Mouse (Mus musculus): ENCODE results near the gene Ankrd60. TPM values are rescaled to one million over a fixed set of nuclear protein-coding genes. Genes with fewer than 3 reads are reported as not detected.

Ankrd60 gene
- polyA plus RNA-seq, 1 experiment from 2014 or later: not detected

DNA sequence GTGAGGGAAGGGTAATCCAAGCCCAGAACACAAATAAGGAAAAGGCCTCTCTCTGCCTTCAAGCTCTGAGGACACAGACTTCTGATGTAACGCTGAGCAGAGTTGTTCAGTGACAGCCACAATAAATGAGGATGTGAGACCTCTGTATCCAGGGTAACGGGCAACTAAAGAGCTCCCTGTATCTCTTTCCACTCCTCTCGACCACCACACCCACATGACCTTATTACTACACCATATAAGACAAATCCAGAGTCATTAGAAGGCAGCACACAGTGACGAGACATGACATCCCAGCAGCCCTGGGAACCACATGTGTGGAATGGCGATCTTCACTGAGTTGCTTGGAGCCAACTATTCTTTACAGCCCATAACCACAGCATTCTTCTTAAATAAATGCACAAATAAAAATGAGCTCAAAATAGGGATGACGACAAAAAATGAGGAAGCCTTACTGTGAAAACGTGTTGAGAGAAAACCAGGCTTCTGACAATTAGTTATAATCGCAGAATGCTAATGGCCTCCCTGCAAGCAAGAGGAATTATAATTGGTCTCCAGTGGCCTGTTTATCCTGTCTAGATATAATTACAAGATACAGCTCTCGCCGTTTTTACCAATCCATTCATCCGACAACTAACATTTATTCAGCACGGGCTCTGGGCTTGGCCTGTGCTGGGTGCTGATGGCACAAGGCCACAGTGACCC, 27.7 kb upstream of the Ankrd60 start:
- ATAC-seq (ENCODE audit: low FRiP score, low read depth): peak; percentile 85
- Histone ChIP-seq H3K9me3 (no peaks in the 10 kb centered on the region), H3K4me3 (no peak overlapping the region), H3K27ac (replicated peaks) (peak overlapping the region; percentile 62), H3K9ac (replicated peaks) (no peak overlapping the region), H3K4me2 (replicated peaks) (no peak overlapping the region), H3K36me3 (peaks cover 3% of the 10 kb centered on the region; the same call in 1 of the 2 replicates), H3K27me3 (no peaks in the 10 kb centered on the region), H3K4me1 (peaks cover 14% of the 10 kb centered on the region)
- 66% methylated on average over 12 of the region's 12 CpGs for WGBS

DNA sequence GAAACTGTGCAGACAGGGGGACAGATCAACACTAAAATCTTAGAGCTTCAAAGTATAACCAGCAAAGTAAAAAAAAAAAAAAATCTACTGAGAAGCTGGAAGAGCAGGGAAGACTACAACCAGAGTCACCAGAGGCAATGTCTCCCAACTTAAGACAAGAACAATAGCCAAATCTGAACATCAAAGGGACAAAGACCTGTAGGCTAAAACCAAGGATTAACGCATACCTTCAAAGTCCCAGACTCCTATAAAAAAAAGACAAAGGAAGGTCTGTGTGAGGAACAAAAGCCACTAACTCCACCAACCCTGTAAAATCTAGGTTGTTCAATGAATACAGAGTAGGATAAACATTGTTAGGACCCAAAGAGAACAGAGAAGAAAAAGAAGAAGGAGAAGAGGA, 23.7 kb upstream of the Ankrd60 start:
- Histone ChIP-seq H3K4me3 (no peak overlapping the region), H3K27ac (replicated peaks) (no peak overlapping the region), H3K9ac (replicated peaks) (no peak overlapping the region), H3K36me3 (peaks cover 3% of the 10 kb centered on the region; the same call in 1 of the 2 replicates), H3K27me3 (no peaks in the 10 kb centered on the region), H3K4me2 (replicated peaks) (no peak overlapping the region), H3K9me3 (no peaks in the 10 kb centered on the region), H3K4me1 (peaks cover 12% of the 10 kb centered on the region)
- 78% methylated on average over 1 of the region's 1 CpGs for WGBS
- ATAC-seq (ENCODE audit: low FRiP score, low read depth): no peak

DNA sequence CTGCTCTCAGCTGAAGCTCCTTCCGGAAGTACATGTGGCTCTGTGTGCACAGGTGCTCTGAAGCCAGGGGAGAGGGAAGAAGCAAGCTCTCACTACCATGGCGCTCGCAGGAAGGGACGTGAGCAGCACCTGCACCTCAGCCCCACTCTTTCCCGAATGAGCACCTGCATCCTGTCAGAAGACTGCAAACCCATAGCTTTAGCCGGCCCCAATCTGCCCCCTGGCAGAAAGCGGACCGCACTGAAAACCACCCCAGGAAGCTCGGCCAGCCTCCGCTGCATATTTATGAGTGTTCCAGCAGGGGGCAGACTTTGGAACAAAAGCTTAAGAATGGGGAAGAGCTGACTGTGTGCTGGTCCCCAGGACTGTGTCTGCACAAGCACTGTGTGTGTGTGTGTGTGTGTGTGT, 17.2 kb upstream of the Ankrd60 start:
- H3K4me1 ChIP-seq: peaks cover 9% of the 10 kb centered on the region
- H3K27ac ChIP-seq (replicated peaks): no peak overlapping the region
- 34% methylated on average over 10 of the region's 10 CpGs for WGBS
- no peak overlapping the region for H3K4me3 ChIP-seq
- H3K27me3 ChIP-seq: no peaks in the 10 kb centered on the region; the same call in 1 of the 2 replicates
- no peak overlapping the region for H3K4me2 ChIP-seq (replicated peaks)
- no peak overlapping the region for H3K9ac ChIP-seq (replicated peaks)
- H3K9me3 ChIP-seq: no peaks in the 10 kb centered on the region
- peaks cover 3% of the 10 kb centered on the region; the same call in 1 of the 2 replicates for H3K36me3 ChIP-seq
- ATAC-seq (ENCODE audit: low FRiP score, low read depth): no peak; the same call in 1 of the 2 replicates

DNA sequence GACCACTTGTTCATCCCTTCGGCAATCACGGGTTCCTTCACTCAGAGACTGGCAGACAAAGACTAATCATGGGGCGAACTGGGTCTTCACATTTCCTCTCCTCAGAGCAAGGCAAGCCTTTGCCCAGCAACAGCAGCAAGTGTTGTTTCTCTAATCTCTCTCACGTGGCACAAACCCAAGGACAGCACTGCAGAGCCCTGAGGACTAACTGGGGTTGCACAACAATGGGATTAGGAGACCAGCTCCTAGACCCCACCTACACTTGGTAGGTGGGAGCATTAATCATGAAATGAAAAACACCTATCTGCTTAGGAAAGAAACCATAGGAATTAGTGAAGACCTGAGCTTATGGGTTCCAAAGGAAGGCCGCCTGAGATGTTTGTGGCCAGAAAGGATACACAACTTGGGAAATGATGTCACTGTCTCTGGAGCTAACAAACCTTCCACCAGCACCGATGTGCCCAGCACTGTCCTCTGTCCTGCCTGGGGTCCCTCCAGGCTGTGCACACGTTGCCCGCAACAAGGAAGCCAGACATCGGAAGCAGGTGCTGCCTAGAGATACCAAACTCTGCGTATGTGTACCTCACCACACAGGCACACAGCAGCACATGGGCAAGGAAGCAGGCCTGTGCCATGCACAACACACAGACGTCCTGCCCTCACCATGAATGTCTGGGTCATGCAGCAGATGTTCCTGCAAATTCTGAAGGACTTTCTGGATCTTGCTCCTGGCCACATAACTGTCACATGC, 16.3 kb upstream of the Ankrd60 start:
- Histone ChIP-seq H3K4me1 (peaks cover 9% of the 10 kb centered on the region), H3K36me3 (peaks cover 3% of the 10 kb centered on the region; the same call in 1 of the 2 replicates), H3K27ac (replicated peaks) (0 out of 2 replicates have a peak overlapping the region, but pooled peaks have one; percentile 39), H3K4me3 (no peak overlapping the region), H3K27me3 (no peaks in the 10 kb centered on the region; the same call in 1 of the 2 replicates), H3K9me3 (no peaks in the 10 kb centered on the region), H3K9ac (replicated peaks) (no peak overlapping the region; the same call in 1 of the 2 replicates), H3K4me2 (replicated peaks) (no peak overlapping the region)
- 49% methylated on average over 11 of the region's 11 CpGs for WGBS
- ATAC-seq (ENCODE audit: low FRiP score, low read depth): no peak

DNA sequence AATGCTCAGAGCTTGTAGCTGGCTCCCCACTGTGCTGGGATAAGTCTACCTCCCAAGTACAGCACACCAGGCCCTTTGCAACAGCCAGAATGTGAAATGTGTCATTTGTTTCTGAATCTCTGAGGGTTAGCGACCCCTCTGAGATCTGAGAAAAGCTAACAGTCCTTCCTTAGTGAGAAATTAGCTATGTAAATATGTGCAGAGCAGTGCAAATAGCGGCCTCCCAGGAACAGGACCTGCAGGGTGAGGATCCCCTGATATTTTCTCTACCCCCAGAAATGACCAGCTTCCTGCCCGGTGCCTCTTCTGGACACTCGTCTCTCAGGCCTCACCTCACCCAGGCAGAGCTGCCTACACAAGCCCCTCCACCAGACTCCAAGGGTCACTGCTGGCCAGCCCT, 15.7 kb upstream of the Ankrd60 start:
- Histone ChIP-seq H3K4me2 (replicated peaks) (no peak overlapping the region), H3K4me1 (peaks cover 9% of the 10 kb centered on the region), H3K9me3 (no peaks in the 10 kb centered on the region), H3K27ac (replicated peaks) (0 out of 2 replicates have a peak overlapping the region, but pooled peaks have one; percentile 39), H3K36me3 (peaks cover 3% of the 10 kb centered on the region; the same call in 1 of the 2 replicates), H3K4me3 (no peak overlapping the region), H3K27me3 (no peaks in the 10 kb centered on the region; the same call in 1 of the 2 replicates), H3K9ac (replicated peaks) (no peak overlapping the region; the same call in 1 of the 2 replicates)
- no peak for ATAC-seq (ENCODE audit: low FRiP score, low read depth)
- WGBS: 33% methylated on average over 4 of the region's 4 CpGs

DNA sequence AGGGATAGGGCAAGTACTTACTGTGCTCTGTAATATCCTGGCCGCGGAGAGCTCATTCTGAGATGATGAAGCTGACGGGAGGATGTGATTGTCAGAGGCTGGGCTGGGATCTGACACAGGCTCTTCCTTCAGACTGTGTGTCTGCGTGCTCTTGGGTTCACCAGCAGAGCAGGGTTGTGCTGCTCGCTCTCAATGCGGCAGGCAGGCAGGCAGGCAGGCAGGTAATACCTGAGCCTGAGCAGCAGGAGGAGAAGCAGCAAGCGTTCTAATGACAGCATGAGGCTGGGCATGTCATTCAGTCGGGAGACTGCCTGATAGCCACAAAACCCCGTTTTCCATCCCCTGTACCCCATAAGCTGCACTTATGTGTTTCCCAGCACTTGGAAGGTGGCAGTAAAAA, 14.6 kb upstream of the Ankrd60 start:
- no peak overlapping the region for H3K9ac ChIP-seq (replicated peaks)
- no peaks in the 10 kb centered on the region for H3K9me3 ChIP-seq
- 60% methylated on average over 9 of the region's 9 CpGs for WGBS
- 0 out of 2 replicates have a peak overlapping the region, but pooled peaks have one; percentile 25 for H3K27ac ChIP-seq (replicated peaks)
- H3K27me3 ChIP-seq: no peaks in the 10 kb centered on the region; the same call in 1 of the 2 replicates
- ATAC-seq (ENCODE audit: low FRiP score, low read depth): no peak
- H3K4me2 ChIP-seq (replicated peaks): no peak overlapping the region
- H3K4me3 ChIP-seq: no peak overlapping the region
- peaks cover 3% of the 10 kb centered on the region; the same call in 1 of the 2 replicates for H3K36me3 ChIP-seq
- H3K4me1 ChIP-seq: peaks cover 9% of the 10 kb centered on the region

DNA sequence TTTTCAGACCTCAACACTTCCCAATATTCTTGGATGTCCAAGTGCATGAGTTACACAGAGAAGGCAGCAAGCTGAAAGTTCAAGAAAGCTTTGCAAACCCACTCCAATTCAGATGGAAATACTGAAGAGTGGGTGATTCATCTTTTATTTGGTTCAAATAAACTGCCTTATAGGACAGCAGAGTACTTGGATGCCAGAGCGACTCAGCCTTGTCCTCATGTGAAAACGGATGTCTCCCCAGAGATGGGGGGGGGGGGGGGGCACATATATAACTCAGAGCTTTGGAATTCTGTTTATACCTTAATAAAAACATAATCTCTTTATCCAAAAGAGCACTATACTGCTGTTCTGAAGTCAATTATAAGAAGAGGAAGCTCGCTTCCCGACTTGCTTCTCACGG, 9.2 kb upstream of the Ankrd60 start:
- no peak for ATAC-seq (ENCODE audit: low FRiP score, low read depth)
- no peak overlapping the region for H3K4me2 ChIP-seq (replicated peaks)
- H3K27me3 ChIP-seq: peaks cover 31% of the 10 kb centered on the region
- H3K36me3 ChIP-seq: no peaks in the 10 kb centered on the region; the same call in 1 of the 2 replicates
- 81% methylated on average over 5 of the region's 5 CpGs for WGBS
- H3K9ac ChIP-seq (replicated peaks): no peak overlapping the region
- no peak overlapping the region for H3K4me3 ChIP-seq
- no peaks in the 10 kb centered on the region for H3K9me3 ChIP-seq
- H3K4me1 ChIP-seq: no peaks in the 10 kb centered on the region
- no peak overlapping the region for H3K27ac ChIP-seq (replicated peaks)

DNA sequence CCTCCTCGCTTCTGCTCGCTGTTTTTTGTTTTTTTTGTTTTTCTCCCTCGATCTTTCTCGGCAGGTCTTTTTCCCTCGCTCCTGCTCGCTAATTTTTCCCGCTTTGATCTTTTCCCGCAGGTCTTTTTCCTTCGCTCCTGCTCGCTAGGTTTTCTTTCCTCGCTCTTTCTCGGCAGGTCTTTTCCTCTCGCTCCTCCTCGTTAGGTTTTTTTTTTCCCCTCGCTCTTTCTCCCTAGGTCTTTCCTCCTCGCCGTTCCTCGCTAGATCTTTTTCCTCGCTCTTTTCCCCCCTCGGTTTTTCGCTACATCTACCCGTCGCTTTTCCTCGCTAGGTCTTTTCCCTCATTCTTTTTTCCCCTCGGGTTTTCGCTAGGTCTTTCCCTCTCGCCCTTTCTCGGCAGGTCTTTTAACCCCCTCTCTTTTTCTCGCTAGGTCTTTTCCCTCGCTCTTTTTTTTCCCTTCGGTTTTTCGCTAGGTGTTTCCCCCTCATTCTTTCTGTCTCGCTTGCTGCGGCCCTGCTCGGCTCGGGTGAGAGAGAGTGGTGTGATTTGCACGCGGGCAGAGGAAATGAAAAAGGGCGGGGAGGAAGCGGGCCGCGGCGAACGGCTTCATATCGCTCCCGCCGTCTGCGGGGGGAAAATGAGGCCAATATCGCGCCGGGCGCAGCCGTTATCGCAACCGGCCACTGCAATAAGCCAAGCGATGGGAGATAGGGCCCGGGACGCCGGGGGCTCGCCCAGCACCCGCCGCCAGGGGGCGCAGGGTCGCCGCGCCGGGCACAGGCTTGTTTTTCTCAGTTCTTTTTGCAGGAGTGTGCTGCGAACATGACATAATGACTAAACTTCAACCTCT, 8.2 kb upstream of the Ankrd60 start:
- under 1% methylated on average over 68 of the region's 68 CpGs for WGBS
- Histone ChIP-seq H3K4me2 (replicated peaks) (peak overlapping the region; percentile 69), H3K27ac (replicated peaks) (no peak overlapping the region), H3K9me3 (no peaks in the 10 kb centered on the region), H3K9ac (replicated peaks) (peak overlapping the region; percentile 50), H3K27me3 (peaks cover 32% of the 10 kb centered on the region), H3K4me3 (peak overlapping the region; percentile 44), H3K4me1 (no peaks in the 10 kb centered on the region), H3K36me3 (no peaks in the 10 kb centered on the region; the same call in 1 of the 2 replicates)
- peak; percentile 53 for ATAC-seq (ENCODE audit: low FRiP score, low read depth)

DNA sequence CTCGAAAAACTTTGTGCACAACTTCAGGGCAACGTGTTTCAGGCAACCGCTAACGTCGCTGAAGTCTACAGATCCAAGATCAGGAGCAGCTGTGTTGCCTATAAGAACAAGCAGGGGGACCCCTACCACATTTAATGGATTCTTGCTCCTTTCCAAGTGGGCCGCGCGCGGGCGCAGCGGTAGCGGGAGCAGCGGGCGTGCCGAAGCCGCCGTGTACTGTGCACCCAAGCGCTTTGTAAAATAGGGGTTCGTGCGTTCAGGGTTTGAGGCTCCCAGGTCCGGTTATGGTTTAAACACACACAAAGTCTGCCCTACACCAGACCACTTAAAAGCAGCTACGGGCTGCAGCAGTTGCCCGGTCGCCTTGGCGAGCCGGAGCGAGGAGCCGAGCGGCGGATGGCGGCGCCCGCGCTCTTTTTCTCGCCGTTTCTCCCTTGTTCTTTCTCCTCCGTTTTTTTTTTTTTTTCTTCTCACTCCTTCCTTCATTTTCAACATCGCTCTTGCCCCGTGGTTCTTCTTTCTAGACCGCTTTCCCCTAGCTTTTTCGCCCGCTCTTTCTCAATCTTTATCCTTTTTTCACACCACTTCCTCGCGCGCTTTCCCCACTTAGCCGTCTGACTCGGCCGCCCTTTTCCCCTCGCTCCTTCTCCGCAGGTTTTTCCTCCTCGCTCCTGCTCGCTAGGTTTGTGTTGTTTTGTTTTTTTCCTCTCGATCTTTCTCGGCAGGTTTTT, 7.4 kb upstream of the Ankrd60 start:
- H3K4me2 ChIP-seq (replicated peaks): peak overlapping the region; percentile 69
- no peaks in the 10 kb centered on the region for H3K9me3 ChIP-seq
- 0 out of 2 replicates have a peak overlapping the region, but pooled peaks have one; percentile 25 for H3K27ac ChIP-seq (replicated peaks)
- H3K36me3 ChIP-seq: no peaks in the 10 kb centered on the region
- peak; percentile 87 for ATAC-seq (ENCODE audit: low FRiP score, low read depth)
- under 1% methylated on average over 54 of the region's 54 CpGs for whole genome bisulfite sequencing
- H3K9ac ChIP-seq (replicated peaks): peak overlapping the region; percentile 50
- H3K27me3 ChIP-seq: peaks cover 34% of the 10 kb centered on the region
- H3K4me1 ChIP-seq: no peaks in the 10 kb centered on the region
- H3K4me3 ChIP-seq: peak overlapping the region; percentile 44

DNA sequence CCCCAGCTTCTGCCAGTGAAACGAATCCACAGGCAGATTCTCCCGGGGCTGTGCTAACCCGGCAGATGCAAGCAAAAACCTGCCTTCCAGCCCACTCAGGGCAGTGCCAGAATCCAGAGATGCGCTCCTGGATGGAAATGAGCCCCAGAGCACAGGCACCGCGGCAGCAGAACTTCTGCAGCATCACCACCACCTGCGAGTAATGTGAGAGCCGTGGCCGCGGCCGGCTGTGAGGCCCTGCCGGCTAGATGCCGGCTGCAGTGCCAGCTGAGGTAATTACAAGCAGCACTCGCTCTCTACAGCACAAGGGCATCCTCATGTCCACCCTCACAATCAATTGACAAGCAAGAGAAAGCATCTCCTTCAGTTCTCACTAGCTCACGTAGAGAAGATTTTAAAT, 6.2 kb upstream of the Ankrd60 start:
- Histone ChIP-seq H3K4me2 (replicated peaks) (no peak overlapping the region), H3K9me3 (no peaks in the 10 kb centered on the region), H3K36me3 (no peaks in the 10 kb centered on the region), H3K27me3 (peaks cover 39% of the 10 kb centered on the region), H3K9ac (replicated peaks) (no peak overlapping the region), H3K27ac (replicated peaks) (no peak overlapping the region), H3K4me3 (no peak overlapping the region), H3K4me1 (no peaks in the 10 kb centered on the region)
- 39% methylated on average over 15 of the region's 15 CpGs for WGBS
- no peak for ATAC-seq (ENCODE audit: low FRiP score, low read depth)

DNA sequence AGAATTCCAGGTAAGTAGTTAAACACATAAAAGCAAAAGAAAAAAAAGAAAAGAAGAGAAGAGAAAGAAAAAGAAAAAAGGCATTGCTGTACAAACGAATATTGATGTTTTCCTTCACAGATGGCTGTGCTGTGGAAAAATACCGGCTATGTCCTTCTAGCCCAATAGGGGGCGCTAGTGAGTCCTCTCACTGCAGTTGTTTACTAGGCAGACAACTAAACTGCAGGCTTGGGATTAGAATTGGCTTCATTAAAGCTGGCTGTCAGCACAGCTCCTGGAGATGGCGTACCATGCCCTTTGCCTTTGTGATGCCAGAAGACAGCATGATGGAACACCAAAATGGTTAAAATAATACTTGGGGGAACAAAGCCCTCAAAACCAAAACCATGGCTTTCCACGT, 5.3 kb upstream of the Ankrd60 start:
- Histone ChIP-seq H3K4me3 (no peak overlapping the region), H3K27ac (replicated peaks) (no peak overlapping the region), H3K4me2 (replicated peaks) (no peak overlapping the region), H3K27me3 (peaks cover 42% of the 10 kb centered on the region), H3K9ac (replicated peaks) (no peak overlapping the region), H3K9me3 (no peaks in the 10 kb centered on the region), H3K36me3 (no peaks in the 10 kb centered on the region), H3K4me1 (peaks cover 2% of the 10 kb centered on the region)
- 37% methylated on average over 5 of the region's 5 CpGs for WGBS
- ATAC-seq (ENCODE audit: low FRiP score, low read depth): no peak

Measured in midbrain, embryonic 12.5 days (tissue).